Mouse (Mus musculus) mouse embryonic stem cell (cell line): ENCODE measurements at regions not wholly inside any gene's neighbourhood (a gene's known extent, or its start where the extent isn't known, plus 50 kb on each side); places are given as distances from the start of the nearest gene placed in this dataset.

Experiments
- in situ Hi-C, 2 experiments: fragments of 300-500 bp; cut with MboI; formaldehyde crosslinking; loops; 1 replicate in 1 of 2; 3 replicates in 1 of 2; pipeline ENCODE4 v1.14.3; 2019 to 2020; ENCODE audit warnings: low sequenced_read_pairs in 2 of 2, low pct_unique_long_range_greater_than_20kb in 1 of 2, mixed read lengths in 1 of 2; ENCODE audit not compliant: unreplicated experiment in 1 of 2

DNA sequence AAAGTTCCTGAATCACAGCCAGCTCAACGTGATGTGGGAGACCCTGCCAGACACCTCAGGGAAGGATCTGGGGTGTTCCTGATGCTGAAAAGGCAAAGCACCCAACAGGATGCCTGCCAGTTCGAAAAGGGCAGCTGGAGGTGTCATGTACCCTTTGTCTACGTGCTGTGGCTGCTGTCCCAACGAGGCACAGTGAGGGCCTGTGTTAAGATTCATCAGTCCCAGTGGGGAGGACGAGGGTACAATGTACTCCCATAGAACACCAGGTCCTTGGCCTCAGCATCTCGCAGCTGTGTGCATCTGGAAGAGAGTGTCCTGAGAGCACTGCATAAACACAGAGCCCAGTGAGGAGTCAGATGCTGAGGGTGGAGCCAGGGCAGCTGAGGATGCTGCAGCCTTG, 456.5 kb downstream of the Prdm2 start:
- in situ Hi-C loops: no loop called here

DNA sequence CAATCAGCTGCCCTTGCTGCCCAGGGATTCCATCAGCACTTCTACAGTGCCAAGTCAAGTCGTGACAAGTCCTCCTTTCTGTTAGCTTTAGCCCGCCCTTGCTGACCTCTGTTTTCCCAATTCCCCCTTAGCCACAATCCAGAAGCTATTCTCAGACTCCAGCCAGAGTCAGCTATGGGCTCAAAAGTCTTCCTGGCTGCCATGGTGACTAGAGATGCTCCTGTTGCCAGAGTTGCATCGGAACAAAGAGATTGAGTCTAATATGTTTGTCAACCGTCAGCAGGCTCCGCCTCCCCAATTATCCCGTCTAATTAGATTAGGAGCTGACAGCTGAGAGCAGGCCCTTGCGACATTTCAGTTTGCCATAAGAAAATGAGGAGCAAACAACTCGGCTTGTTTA, 462.9 kb downstream of the Prdm2 start:
- in situ Hi-C loops: no loop called here

DNA sequence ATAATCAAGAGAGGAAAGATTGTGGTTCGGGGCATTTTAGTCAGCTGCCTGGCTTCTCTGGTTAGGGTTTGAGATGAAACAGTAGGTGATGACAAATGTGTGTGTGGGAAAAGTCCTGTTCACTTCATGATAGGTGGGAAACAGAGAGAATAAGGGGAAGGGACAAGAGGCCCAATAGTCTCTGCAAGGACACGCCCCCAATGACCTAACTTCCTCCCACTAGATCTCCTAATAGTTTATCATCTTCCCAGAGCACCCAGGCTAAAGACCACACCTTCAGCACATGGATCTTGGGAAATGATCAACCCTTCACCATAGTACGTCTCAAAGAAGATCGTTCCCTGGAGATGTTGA, 484.3 kb upstream of the Kazn start:
- in situ Hi-C loops: no loop called here

- in situ Hi-C loops: no loop called here
These were observed 483.8 kb upstream of the Kazn start for GRCm38 (mm10) chr4:142722845-142723553.

DNA sequence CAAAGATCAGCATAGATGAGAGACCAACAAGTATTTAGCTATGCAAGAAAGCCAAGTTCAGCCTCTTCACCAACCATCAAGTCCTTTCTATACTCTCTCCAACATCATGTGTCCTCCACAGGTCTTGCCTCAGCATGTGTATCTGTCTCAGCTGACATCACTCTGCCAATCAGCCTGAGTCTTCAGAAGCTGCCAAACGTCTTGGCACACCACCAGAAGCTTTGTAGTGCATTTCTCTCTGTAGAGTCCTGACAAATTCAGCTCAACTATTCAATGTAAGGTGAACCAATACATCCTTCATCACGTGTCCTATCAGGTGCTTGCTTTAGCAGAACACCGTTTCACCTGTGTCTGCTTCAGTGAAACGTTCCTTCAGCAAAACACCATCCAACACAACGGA, 462.4 kb upstream of the Kazn start:
- in situ Hi-C loops: no loop called here

- in situ Hi-C loops: no loop called here
These were observed 455.7 kb upstream of the Kazn start for GRCm38 (mm10) chr4:142694926-142695325.

DNA sequence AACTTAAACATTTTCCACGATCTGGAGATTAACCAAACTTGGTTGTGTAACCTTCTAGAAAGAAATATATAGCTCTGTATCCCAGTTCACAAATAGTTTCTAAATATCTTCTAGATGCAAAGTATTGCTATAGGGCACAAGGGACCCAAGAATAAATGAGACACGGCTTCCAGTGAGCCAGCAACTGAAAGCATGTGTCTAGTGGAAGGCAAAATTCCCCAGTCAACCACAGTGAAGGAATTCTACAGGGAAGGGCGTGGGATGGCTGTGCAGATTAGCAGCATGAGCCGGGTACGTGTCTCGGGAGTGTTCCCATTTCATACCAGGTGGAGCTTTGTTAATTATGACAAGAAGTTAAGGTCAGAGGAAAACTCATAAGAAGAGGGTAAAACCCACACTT, 449.0 kb upstream of the Kazn start:
- in situ Hi-C loops: no loop called here

- in situ Hi-C loops: no loop called here
These were observed 438.2 kb upstream of the Kazn start for GRCm38 (mm10) chr4:142677426-142677825.

GRCm38 (mm10) chr4:142674641-142675465, 435.7 kb upstream of the Kazn start:
- in situ Hi-C loops: no loop called here

GRCm38 (mm10) chr4:142671872-142672458, 432.8 kb upstream of the Kazn start:
- in situ Hi-C loops: no loop called here

DNA sequence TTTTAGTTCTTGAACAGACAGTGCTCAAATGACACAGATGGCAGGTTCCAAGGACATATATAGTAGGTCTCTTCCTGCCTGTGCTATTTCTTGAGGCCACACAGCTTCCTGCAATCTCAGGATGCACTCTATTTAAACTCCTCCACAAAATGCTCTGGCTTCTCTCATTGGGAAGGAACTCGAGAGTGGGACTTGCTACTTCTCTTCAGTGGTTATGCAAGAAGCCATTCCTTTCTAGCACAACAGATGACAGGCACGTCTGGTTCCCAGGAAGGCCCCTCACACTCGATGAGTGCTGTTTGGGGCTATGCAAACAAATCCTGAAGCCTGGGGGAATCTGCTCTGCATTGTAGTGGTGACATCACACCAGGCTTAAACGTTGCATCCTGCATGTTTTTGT, 425.6 kb upstream of the Kazn start:
- in situ Hi-C loops: no loop called here

GRCm38 (mm10) chr4:142658156-142658555, 419.0 kb upstream of the Kazn start:
- in situ Hi-C loops: no loop called here

GRCm38 (mm10) chr4:142641069-142641468, 401.9 kb upstream of the Kazn start:
- in situ Hi-C loops: no loop called here

DNA sequence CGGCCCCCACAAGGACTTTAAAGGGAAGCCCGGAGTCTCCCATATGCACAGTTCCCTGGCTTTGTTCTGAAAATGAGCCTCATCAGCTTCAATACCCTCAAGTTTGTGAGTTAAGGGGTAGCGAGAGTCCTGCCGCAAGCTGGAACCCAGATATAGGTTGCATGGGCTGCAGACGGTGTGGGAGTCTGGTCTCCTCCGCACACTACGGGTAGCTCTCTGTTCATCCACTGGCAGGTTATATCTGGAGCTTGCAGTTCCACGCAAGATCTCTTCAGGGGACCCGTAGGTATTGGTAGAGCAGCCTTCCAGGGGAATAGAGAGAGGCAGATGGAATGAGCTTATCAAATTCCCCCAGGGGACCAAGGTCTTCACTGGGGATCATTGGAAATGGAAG, 400.1 kb upstream of the Kazn start:
- in situ Hi-C loops: no loop called here

DNA sequence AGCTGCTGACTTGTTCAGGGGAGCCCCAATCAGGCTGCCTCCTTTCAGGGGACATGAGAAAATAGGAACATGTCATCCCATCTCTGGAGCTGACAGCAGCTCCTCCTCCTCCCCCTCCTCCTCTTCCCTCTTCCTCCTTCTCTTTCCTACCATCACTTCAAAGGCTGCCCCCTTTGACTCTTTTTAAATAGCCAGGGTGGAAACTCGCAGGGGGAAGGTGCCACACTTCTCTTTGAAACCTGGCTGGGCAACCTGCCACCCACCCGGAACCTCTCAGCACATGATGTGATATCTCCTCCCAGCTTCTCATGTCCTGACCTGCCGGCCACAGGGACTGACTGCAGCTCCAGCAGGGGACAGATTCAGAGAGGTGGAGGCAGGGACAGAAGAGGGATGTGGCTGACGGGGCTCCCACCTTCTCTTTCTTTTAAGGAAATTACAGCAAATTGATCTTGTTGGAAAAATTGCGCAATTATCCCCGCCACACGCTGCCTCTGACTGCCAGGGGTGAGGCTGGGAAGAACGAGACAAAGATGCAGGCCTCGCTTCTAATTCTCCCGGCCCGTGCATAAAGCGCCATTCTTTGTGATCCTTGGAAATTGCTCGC, 399.6 kb upstream of the Kazn start:
- in situ Hi-C loops: no loop called here

- in situ Hi-C loops: no loop called here
These were observed 398.9 kb upstream of the Kazn start for GRCm38 (mm10) chr4:142638057-142638456.

- in situ Hi-C loops: no loop called here
These were observed 395.2 kb upstream of the Kazn start for GRCm38 (mm10) chr4:142634398-142634797.

GRCm38 (mm10) chr4:142633667-142634350, 394.6 kb upstream of the Kazn start:
- in situ Hi-C loops: no loop called here
